Mouse (Mus musculus) C2C12 (cell line): ENCODE data around the gene Vwa3b. TPM values are rescaled to one million over a fixed set of nuclear protein-coding genes. Genes with fewer than 3 reads are reported as not detected.

ENCODE experiments used
- H3K27me3 ChIP-seq: one replicate; pipeline ENCODE4 v1.6.1; 2011; ENCODE audit not compliant: control insufficient read depth, insufficient read depth, insufficient read length
- H3K36me3 ChIP-seq: one replicate; pipeline ENCODE4 v1.6.1; 2011; ENCODE audit not compliant: control insufficient read depth, insufficient read depth
- H3K4me3 ChIP-seq: one replicate; pipeline ENCODE4 v1.5.1; 2011; ENCODE audit warnings: mild to moderate bottlenecking, control low read depth; ENCODE audit not compliant: poor library complexity, insufficient read depth, severe bottlenecking
- H3K79me2 ChIP-seq: one replicate; pipeline ENCODE4 v1.6.1; 2011; ENCODE audit not compliant: control insufficient read depth, insufficient read depth
- H3K79me3 ChIP-seq: one replicate; pipeline ENCODE4 v1.6.1; 2011; ENCODE audit warnings: low read depth, control low read depth
- H3ac ChIP-seq: one replicate; pipeline ENCODE3; 2011; ENCODE audit warnings: low read depth; ENCODE audit not compliant: control insufficient read depth, insufficient read length
- CEBPB ChIP-seq: IDR thresholded peaks from one replicate; pipeline ENCODE4 v1.6.1; 2011; ENCODE audit warnings: low read depth, mild to moderate bottlenecking, control low read depth, moderate library complexity
- CTCF ChIP-seq: IDR thresholded peaks from one replicate; pipeline ENCODE4 v1.5.1; 2011; ENCODE audit not compliant: control insufficient read depth, insufficient read depth, insufficient read length
- FOSL1 ChIP-seq: IDR thresholded peaks from one replicate; pipeline ENCODE4 v1.8.0; 2011; ENCODE audit warnings: mild to moderate bottlenecking, low read length; ENCODE audit not compliant: poor library complexity, insufficient read depth, severe bottlenecking
- MAX ChIP-seq: IDR thresholded peaks from one replicate; pipeline ENCODE4 v1.6.1; 2011; ENCODE audit warnings: mild to moderate bottlenecking, control low read depth
- MYOD1 ChIP-seq: IDR thresholded peaks from one replicate; pipeline ENCODE4 v1.6.1; 2011; ENCODE audit warnings: low read depth; ENCODE audit not compliant: control insufficient read depth, insufficient read length
- MYOG ChIP-seq: IDR thresholded peaks from one replicate; pipeline ENCODE4 v1.6.1; 2011; ENCODE audit not compliant: control insufficient read depth, insufficient read length; ENCODE audit errors: extremely low read depth
- USF1 ChIP-seq: IDR thresholded peaks from one replicate; pipeline ENCODE4 v1.6.1; 2011; ENCODE audit warnings: low read depth, mild to moderate bottlenecking, control low read depth, moderate library complexity
- polyA plus RNA-seq: library from polyadenylated mRNA; unstranded; fragments of >200 nt; fragmentation: generic; extraction: Trizol; gene quantifications from one replicate; pipeline ENCODE4 v1.2.1, GENCODE M21; 2012; ENCODE audit warnings: missing spikeins

The Vwa3b gene
- polyA plus RNA-seq, 1 experiment: not detected

GRCm38 (mm10) chr1:37084075-37084474, 57.7 kb downstream of the Vwa3b start:
- Histone ChIP-seq H3K36me3 (no peaks in the 10 kb centered on the region), H3K4me3 (no peak overlapping the region), H3ac (no peak overlapping the region), H3K79me3 (no peaks in the 10 kb centered on the region), H3K79me2 (no peaks in the 10 kb centered on the region), H3K27me3 (peaks cover 7% of the 10 kb centered on the region)
- TF ChIP-seq CTCF (no peak), MYOD1 (no peak), USF1 (no peak), MAX (no peak), MYOG (no peak), CEBPB (no peak), FOSL1 (no peak)

- TF ChIP-seq CTCF: no peak
- no peak for TF ChIP-seq MYOG
- TF ChIP-seq CEBPB: no peak
- TF ChIP-seq FOSL1: no peak
- no peak for TF ChIP-seq MAX
Observed at GRCm38 (mm10) chr1:37085171-37085570, 58.8 kb downstream of the Vwa3b start.

GRCm38 (mm10) chr1:37089191-37089590, 62.8 kb downstream of the Vwa3b start:
- peaks cover 4% of the 10 kb centered on the region for H3K27me3 ChIP-seq
- H3K36me3 ChIP-seq: no peaks in the 10 kb centered on the region
- no peaks in the 10 kb centered on the region for H3K79me3 ChIP-seq
- no peak for TF ChIP-seq USF1
- TF ChIP-seq MAX: no peak
- TF ChIP-seq MYOG: no peak
- TF ChIP-seq FOSL1: no peak
- TF ChIP-seq CTCF: no peak
- TF ChIP-seq CEBPB: no peak
- TF ChIP-seq MYOD1: no peak
- H3K4me3 ChIP-seq: no peak overlapping the region
- H3ac ChIP-seq: no peak overlapping the region
- no peaks in the 10 kb centered on the region for H3K79me2 ChIP-seq

More at GRCm38 (mm10) chr1:37085171-37085570, 58.8 kb downstream of the Vwa3b start:
- Histone ChIP-seq H3K79me3 (no peaks in the 10 kb centered on the region), H3K27me3 (peaks cover 7% of the 10 kb centered on the region), H3K79me2 (no peaks in the 10 kb centered on the region), H3K36me3 (no peaks in the 10 kb centered on the region), H3K4me3 (no peak overlapping the region), H3ac (no peak overlapping the region)

DNA sequence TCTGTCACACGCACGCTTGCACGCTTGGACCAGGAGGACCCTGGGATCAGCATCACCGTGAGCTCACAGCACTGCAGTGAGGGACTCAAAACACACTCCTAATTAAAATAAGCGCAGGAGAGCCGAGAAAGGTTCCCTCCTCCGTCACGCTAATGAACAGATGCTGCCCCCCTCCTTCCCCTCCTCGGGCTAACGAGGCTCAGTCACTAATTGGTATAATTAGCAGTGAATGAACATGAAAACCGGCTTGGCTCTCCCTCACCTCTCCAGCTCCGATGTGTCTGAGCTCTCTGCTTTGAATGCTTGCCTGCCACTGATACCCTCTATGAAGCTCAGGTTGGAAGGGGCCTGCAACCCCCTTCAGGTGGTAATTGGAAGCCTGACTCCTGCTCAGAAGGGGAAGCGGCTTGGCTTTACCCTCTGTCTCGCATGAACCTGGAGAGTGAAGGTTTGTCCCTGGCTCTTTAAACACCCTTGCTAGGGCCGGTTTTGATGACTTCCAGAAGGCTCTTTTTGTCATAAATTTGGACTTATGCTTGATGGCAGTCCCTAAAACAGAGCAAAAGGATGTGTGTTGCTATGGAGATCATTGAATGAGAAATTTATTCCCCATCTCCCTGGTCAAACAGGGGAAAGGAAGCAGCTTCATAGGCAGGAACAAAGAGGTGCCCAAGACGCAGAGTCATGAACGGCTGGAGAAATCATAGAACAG, 71.1 kb downstream of the Vwa3b start:
- H3K79me3 ChIP-seq: no peaks in the 10 kb centered on the region
- no peaks in the 10 kb centered on the region for H3K79me2 ChIP-seq
- TF ChIP-seq CTCF (no peak), MYOD1 (no peak), USF1 (no peak), MAX (no peak), MYOG (no peak), CEBPB (no peak), FOSL1 (no peak)
- no peak overlapping the region for H3K4me3 ChIP-seq
- no peak overlapping the region for H3ac ChIP-seq
- H3K36me3 ChIP-seq: no peaks in the 10 kb centered on the region
- no peaks in the 10 kb centered on the region for H3K27me3 ChIP-seq

DNA sequence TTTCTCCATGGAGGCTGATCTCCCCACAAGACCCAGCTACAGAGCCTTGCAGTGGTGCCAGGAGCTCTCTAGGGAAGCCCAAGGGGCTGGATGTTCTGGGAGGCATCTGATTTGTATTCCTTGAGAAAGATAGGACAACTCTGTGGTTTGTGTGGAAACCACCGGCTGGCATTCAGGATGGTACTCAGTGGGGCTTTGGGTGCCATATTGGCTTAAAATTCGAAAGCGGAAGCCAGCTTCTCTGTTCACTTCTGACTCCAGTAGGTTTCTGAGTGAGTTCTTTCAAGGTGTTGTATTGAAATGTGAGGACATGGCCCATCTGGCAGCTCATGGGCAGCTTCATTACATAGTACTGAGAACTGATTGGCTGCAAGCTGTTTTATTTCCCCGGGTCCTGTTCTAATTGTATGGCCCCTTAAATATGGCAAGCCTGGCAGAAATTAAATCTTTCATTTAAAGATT, 71.7 kb downstream of the Vwa3b start:
- Histone ChIP-seq H3K4me3 (no peak overlapping the region), H3K79me2 (no peaks in the 10 kb centered on the region), H3ac (no peak overlapping the region), H3K27me3 (no peaks in the 10 kb centered on the region), H3K36me3 (no peaks in the 10 kb centered on the region), H3K79me3 (no peaks in the 10 kb centered on the region)
- no peak for TF ChIP-seq MAX
- no peak for TF ChIP-seq FOSL1
- no peak for TF ChIP-seq CEBPB
- no peak for TF ChIP-seq USF1
- no peak for TF ChIP-seq CTCF
- TF ChIP-seq MYOD1: no peak

DNA sequence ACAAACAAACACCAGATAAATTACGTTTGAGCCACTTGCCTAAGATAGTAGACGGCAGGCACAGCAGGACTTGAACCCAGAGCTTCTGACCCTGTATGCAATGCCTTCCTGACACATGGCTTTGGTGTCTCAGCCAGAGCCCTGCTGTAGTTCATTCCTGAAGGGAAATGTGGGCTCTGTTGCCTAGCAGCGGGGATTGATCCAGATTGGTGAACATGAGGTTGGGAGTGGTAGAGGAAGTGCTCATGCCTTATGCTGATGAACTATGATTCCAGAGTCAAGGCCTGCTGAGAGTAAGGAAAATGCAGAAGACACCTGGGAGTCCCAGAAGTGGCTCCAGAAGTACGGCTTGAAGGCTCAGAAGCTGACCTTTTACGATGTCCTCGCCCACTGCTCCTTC, 74.0 kb downstream of the Vwa3b start:
- no peaks in the 10 kb centered on the region for H3K79me3 ChIP-seq
- no peak overlapping the region for H3K4me3 ChIP-seq
- TF ChIP-seq FOSL1 (no peak), MAX (no peak), CTCF (no peak), USF1 (no peak), MYOG (no peak), CEBPB (no peak), MYOD1 (no peak)
- H3K79me2 ChIP-seq: no peaks in the 10 kb centered on the region
- H3K27me3 ChIP-seq: no peaks in the 10 kb centered on the region
- H3ac ChIP-seq: no peak overlapping the region
- H3K36me3 ChIP-seq: no peaks in the 10 kb centered on the region
